Mouse (Mus musculus): ENCODE measurements around the gene Limd2.
"Not testable (repeated sequence)": the region's sequence is repeated elsewhere in the genome, so short reads cannot be mapped to it uniquely, and the experiment has no call there.

The Limd2 gene

GRCm38 (mm10) chr11:106126727-106127373 lies 33.8 kb downstream of the Limd2 start:
- not testable (repeated sequence) for DNase-seq (ENCODE audit: low read depth, low spot score)

- DNase-seq (ENCODE audit: low read depth, low spot score) = no peak
These were observed 34.8 kb downstream of the Limd2 start for GRCm38 (mm10) chr11:106125827-106126226.

- DNase-seq (ENCODE audit: low read depth, low spot score) = no peak
These were observed 35.9 kb downstream of the Limd2 start for GRCm38 (mm10) chr11:106124784-106125183.

GRCm38 (mm10) chr11:106122736-106123135 lies 37.9 kb downstream of the Limd2 start:
- no peak for DNase-seq (ENCODE audit: low read depth, low spot score)

DNA sequence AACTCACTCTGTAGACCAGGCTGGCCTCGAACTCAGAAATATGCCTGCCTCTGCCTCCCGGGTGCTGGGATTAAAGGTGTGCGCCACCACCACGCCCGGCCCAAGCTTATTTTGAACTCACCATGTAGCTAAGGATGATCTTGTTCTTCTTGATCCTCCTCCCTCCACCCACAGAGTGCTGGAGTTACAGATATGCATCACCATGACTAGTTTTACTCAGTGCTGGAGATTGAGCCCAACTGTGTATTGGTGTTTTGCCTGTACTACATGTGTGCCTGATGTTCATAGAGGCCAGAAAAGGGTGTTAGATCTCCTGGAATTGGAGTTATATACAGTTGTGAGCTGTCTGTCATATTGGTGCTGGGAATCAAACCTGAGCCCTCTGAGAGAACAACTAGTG lies 38.4 kb downstream of the Limd2 start:
- no peak for DNase-seq (ENCODE audit: low read depth, low spot score)

DNA sequence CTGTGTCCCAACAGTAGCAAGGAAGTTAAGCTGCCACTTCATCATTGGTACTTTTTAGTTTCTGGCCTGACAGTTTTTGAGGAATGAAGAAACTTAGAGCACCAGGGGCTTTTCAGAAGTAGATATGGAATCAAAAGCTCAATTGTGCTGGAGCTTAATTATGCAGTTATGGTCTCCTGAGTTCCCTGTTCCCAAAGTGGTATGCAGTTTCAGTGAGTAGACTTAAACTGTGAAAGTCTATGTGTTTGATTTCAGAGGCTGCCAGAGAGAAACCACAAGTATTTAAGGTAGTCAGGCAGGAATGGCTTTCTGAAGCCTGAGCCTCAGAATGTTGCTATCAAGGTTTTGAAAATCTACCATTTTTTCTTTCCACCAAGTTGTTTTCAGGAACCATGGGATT lies 49.0 kb downstream of the Limd2 start:
- no peak for DNase-seq (ENCODE audit: low read depth, low spot score)

All from ZHBTc4 (cell line).